Mouse (Mus musculus) testis, postnatal 14 days (tissue): Measurements from ENCODE around the gene Gramd1b.
"Not testable (repeated sequence)": the region's sequence is repeated elsewhere in the genome, so short reads cannot be mapped to it uniquely, and the experiment has no call there.

Experiments
- DNase-seq: peaks from one replicate; pipeline ENCODE4 v3.0.0; 2021; ENCODE audit warnings: low spot score

Gramd1b gene

DNA sequence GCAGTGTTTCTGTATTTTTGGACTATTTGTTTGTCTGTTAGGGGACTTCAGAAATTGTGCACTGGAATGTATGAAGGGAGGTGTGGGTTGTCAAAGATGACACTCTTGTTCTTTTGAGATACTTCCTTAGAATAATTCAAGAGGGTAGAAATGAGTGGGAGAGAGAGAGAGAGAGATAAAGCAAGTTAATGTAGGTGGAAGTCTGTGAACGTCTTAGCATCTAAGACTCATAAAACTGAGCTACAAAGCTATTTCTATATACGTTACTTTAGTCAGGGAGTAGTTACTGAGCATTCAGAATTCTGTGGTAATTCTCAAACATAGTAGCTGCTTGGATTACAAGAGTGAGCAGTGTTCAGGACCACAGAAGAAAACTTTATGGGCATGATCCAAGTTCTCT, 19.2 kb downstream of the Gramd1b start:
- no peak for DNase-seq

DNA sequence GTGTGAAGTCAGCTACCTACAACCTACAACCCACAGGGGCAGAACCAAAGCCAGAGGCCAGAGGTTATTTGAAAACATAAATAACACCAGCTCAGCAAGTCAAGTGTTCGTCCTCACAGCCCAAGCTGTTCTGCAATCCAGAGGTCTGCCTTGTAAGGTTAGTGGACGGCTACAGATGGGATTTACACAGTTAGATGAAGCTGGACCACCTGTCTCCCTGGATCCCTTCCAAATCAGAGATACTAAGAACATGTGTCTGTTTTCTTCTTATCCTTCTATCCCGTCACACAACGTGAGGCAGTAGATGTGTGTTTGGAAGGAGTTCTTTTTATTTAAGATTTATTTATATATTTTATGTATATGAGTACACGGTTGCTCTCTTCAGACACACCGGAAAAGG, 21.7 kb downstream of the Gramd1b start:
- no peak for DNase-seq

DNA sequence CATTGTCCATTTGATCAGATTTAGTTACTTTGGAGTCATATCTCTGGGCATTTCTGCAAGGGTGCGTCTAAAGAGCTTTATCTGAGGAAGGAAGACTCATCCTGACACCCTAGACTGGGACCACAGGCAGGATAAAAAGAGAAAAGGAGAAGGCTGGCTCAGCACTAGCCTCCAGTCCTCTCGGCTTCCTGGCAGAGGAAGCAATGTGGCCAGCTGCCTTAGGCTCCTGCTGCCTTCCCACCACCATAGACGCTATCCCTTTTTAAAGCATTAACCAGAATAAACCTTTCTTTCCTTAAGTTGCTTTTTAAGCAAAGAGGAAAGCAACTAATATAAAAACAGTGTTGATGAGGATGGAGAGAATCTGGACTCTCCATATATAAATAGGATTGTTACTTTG, 24.6 kb downstream of the Gramd1b start:
- no peak for DNase-seq

DNA sequence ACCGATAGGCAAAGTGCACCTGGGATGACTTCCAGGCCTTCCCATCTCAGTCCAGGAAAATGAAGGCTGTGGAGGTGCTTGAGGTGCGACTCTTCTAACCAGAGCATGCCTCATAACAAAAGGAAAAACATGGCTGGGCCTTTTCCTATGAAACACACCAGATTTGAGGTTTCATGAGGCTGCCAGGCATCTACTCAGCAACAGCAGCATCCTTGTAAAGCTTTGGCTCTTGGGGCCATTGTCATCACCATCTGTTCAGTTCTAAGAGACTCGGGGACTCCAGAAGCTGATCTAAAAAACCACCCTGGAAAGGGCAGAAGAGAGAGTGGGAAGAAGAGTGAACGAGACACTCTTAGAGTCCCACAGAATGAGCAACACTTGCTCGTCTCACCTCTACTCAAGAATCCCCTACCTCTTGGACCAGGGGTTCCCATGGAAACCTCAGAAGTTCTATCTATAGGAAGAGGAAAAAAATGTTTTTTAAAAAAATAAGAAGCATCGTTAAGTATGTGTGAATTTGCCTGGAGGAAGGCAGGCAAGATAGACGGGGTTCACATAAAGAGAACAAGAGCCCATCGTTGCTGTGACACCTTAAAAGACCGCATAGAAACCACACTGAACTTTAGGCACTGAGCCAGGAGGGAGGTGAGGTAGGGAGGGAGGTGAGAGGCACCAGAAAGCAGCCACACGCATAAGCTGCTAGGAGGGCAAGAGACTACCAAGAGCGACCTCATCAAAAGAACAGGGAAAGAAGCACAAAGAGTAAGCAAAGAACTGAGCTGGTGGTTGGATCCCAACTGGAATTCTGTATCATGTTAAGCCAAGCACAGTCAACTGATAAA, 25.5 kb downstream of the Gramd1b start:
- DNase-seq, result no peak

DNA sequence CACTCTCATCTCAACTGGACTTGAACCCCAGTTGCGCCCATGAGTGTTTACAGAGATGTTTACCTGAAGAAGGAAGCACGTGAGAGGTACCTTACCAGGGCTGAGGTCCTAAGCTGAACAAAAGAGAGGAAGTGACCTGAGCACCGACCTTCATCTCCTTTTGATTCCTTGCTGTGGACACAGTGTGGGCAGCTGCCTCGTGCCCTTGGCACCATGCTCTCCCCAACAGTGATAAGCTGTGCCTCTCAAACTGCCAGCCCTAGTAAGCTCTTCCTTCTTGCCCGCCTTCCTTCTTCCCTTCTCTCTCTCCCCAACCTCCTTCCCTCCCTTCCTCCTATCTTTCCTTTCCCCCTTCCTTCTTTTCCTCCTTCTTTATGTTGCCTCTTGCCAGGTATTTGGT, 26.3 kb downstream of the Gramd1b start:
- no peak for DNase-seq

DNA sequence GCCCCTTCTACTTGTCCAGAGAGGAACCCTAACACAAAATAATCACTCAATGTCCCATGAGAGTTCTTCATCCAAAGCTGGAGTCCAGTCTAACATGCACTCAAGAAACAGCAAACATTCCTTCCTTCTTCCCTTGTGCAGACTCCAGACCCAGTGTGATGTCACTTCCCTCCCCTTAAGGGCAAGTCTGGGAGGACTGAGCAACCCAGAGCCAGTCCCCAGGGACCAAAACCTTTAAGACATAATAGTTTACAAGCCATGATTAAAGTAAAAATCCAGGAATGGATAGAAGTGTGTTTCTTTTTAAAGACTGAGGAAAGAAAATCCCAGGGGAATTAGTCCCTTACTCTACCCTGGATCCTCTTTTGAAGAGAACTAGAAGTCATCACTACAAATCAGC, 30.5 kb downstream of the Gramd1b start:
- DNase-seq, result no peak

DNA sequence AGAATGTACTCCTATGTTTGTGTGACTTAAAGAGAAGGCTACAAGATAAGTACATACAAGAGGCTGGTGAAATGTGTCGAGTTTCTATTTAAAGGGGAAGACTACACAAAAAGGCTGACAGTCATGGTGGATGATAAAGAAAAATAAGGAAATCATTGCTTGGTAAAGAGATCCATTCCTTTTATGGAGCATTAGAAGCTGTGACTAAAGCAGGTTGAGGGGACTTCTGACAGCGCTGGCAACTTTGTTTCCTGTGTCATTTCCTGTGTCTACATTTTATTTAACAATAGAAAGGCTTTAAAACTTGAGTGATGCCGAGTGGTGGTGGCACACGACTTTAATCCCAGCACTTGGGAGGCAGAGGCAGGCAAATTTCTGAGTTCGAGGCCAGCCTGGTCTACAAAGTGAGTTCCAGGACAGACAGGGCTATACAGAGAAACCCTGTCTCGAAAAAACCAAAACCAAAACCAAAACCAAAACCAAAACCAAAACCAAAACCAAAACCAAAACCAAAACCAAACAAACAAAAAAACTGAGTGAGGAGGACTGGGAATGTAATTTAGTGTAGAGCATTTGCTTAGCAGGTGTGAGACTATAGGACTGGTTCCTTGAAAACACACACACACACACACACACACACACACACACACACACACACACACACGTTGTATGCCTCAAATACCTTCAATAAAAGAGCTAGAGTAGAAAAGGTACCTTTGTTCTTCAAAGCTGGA, 48.7 kb downstream of the Gramd1b start:
- not testable (repeated sequence) for DNase-seq

DNA sequence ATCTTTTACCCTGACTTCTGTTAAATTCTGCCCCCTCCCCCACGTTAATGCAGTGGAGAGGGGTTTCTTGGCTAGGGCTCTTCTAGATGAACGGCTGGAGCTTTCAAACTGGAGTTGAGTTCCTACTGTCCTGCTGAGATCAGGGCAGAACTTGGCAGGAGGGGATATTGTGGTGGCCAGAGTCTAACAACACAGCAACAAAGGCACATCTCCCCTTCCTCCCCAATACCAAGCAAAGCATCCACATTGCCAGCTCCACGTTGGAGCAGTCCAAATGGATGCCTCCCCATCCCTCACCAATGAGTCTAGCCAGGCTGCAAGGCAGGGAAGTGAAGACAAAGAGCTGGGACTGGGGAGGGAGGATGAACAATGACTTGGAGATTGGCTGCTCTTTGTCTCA, 49.9 kb downstream of the Gramd1b start:
- no peak for DNase-seq

DNA sequence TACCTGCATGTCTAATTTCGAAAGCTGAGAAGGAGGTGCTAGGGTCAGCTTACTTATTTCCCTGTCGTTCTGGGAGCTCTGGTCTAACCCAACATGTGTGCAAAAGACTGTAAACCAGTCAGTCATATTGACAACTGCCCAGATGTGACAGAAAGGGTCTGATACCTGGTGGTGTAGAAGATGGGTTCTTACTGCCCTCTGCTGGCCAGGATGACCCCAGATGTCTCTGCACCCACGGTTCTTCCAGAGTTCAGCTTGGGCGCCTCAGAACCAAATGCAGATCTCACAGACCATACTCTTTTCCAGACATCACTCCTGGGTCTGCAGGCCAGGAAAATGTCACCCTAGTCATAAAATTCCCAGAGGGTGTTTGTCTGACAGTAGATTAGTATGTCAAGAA, 51.9 kb downstream of the Gramd1b start:
- DNase-seq, result no peak

DNA sequence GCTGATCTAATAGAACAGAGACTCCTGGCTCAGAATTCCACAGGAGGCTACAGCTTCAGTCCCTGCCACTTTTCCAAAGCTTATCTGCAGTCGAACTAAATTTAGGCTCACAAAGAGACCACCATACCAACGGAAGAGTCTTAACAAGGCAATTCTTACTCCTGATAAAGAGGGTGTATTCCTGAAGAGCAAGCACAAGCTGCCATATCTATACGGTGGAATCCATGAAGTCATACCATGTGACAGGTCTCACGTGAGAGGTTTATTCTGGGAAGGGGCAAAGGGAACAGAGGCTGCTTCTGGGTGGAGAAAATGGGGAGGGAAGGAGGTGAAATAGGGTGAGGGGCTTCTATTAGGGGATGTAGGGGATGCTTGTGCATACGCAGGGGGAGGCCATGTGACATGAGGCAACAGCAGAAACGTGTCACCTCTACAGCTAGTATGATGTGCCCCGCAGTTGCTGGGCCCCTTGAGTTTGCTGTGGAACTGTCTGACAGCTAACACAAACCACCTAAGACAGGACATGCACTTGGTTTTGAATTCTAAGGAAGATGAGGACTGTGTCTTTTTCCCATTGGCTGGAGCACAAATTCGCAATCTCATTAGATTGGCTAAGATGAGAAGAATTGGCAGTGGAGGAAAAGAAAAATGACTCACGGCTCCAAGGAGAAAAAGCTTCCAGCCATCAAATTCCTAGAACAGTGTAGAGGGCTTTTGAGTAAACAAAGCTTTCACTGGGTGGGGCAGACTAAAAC, 52.9 kb downstream of the Gramd1b start:
- no peak for DNase-seq

DNA sequence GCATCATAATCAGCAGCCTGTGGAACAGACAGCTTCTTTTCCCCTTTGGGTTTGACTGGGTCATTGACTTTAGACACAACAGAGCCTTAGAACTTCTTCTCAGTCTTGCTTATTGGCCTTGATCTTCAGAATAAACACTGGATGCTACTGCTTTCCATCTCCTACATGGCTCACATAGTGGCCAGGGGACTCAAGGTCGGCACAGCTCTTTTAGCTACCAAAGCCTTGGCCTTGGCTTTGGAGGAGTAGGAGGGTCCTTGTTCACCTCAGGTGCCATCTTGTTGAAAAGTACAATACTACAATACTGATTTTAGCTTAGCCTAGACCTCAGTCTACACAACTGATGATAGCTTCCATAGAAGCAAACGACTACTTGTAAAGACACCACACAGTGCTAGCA, 53.6 kb downstream of the Gramd1b start:
- no peak for DNase-seq

DNA sequence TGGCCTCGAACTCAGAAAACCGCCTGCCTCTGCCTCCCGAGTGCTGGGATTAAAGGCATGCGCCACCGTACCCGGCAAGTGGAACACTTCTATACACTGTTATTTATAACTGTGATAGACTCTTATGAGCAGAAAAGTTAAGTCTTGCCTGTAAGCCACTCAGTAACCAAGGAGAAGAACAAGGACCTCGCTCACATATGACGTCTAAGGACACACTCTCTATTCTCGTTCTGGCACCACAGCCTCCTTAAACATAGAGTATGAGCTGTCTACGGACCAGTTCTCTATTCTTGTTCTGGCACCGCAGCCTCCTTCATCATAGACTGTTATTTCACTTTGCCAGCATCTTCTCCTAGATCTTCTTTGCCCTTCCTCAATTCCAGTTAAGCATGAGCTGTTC, 55.1 kb downstream of the Gramd1b start:
- DNase-seq, result no peak

DNA sequence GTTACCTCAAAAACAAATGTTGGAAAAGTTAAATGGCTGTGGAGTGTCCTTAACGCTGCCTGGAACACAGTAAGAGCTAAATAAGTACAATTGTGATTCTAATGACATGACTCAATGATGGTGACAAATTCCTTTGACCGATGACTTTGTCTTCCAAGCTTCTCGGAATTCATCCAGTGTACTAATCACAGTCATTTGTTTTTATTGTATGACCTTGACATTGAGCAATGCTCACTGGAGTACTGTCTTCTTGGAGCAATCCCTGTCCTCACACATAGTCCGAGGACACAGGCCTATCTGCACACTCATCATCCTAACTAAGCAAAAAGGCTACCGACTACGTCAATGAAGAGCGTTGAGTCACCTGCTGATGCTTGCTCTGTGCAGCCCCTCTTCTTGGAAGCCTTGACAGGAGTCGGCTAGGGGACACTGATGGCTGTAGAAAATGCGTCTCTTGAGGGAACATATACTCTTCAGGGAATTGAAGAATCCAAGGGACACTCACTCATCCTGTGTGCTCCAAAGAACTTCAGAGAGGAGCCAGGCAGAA, 58.1 kb downstream of the Gramd1b start:
- DNase-seq, result no peak

DNA sequence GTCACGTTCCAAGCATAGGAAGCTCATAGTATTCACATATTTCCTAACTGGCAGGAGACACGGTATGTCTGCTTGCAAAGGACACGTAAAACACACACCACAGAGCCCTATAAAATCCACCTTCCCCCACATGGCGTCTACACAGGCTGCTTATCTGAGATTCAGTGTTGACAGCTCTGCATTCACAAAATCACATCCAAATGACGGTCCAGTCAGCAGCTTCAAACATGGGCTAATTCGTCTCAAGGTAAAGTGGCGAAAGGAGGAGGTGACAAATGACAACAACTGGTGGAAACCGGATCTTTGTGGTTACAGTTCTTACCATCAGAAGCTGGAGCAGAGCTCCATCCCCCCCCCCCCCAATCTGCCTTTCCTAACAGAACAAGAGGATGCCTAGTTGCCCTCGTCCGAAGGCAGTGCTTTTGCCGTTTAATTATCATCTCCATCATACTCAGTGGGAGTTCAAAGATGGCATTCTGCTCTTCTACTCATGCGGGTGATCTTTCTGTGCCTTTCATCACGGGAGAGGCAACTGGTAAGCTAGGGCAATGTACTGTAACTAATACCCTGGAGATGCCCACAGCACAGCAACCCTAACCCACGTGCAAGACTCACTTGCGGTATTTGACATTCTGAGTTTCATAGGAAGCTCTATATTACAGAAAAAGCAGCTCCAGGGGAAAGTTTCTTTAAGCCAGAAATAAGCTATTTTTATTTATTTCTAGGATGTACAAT, 61.6 kb downstream of the Gramd1b start:
- DNase-seq, result no peak

DNA sequence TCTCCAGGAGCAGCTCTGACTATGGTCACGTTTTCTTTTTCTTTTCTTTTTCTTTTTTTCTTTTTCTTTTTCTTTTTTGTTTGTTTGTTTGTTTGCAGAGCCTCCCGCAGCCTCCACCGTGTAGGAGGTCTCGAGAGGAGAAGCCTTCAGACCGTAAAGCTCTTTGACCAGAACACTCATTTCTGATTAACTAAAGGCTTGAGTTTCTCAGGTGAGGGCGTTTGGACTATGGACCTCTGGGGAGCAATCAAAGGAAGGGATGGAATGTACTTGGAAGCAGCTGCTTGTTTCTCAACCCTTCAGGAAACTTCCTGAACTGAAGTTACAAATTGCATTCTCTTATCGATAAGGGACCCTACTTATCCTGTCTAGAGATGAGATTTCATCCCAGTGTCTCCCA, 64.4 kb downstream of the Gramd1b start:
- no peak for DNase-seq

DNA sequence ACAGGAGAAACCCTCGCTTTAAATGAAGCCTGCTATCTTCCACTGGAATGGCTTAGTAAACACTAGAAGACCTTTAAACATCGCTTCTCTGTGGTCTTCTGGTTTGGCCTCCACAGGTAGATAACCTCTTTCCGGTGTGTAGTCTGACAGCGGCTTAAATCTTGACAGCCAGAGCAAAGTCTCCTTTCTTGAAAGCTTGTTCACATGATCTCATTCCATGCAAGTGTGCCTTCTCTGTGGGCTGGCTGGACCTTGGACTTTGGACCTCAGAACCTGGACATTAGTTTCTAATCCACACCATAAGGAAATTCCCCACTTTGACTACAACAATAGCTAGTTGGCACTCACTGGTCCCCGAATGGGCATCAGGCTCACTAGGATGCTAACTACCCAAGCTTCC, 65.6 kb downstream of the Gramd1b start:
- no peak for DNase-seq

DNA sequence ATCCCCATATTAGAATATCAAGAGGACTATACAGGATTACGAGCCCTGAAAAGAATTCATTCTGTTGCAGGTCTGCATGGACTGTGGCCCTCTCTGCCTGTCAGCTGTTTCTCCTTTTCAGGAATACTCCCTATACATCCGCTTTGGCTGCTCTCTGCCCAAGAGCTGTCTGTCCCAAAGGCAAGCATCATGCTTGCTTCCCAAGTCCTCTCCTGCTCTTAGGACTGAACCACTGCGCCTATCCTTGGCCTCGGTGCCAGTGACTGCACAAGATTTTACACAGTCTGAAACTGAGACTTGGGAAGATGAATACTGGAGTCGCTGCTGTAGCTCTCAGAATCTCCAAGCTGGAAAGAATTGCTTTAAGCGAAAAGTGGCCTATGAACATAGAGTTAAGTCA, 68.8 kb downstream of the Gramd1b start:
- DNase-seq, result no peak

DNA sequence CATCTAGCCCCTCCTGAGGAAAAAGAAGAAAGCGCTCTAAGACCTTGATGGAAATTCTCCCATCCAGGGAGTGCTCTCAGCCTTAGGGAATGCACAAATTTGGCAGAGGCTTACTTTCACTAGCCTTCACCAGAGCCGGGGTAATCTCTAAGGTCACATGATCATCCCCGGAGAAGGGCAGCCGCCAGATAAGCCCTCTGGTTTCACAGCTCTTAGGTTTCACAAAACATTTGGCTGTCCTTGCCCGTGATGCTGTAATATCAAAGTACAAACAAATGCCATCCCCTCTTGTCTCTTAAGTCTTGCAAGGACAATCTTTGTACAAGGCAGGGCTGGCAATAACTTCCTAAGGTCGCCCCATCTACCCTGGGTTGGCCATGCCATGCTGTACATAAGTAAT, 70.4 kb downstream of the Gramd1b start:
- DNase-seq, result peak; percentile 42

DNA sequence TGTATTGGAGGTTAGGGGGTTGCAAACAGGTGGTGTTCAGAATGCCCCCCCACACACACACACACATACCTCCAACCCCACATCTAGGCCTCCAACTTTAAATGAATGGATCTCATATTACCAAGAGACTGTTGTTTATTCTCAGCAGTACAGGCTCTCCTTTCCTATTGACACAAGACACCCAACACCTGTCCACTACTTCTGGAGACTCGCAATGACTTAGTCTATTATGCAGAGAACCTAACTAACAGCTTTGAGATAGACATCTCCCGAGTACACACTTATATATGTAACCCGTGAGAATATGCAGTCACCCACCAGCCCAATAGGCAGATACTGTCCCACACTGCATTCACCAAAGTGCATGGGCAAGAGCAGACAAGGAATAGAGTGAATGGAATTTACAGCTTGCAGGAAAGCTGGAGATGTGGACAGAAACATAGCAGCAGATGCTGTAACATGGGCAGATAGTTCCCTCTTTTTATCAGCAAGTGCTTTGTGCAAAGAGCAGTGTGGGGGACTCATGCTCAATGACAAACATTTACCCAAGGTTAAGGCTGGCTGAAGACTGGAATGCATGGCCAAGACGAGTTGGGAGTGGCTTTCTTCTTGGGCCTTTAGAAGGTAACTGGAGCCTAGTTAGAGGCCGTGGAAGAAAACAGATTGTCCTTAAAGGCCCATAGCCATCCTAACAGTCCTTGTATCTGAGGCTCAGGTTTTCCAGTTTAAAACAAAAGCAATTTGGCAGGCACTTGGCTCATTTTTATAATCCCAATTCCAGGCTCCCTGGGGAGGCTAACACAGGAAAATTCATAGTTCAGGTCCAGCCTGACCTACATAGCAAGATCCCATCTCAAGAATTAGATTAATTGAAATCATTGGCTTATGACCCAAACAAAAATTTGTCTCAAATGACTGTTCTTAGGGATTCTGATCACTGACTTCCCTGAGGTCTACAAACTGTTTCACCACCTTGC, 71.6 kb downstream of the Gramd1b start:
- DNase-seq, result peak; percentile 27

DNA sequence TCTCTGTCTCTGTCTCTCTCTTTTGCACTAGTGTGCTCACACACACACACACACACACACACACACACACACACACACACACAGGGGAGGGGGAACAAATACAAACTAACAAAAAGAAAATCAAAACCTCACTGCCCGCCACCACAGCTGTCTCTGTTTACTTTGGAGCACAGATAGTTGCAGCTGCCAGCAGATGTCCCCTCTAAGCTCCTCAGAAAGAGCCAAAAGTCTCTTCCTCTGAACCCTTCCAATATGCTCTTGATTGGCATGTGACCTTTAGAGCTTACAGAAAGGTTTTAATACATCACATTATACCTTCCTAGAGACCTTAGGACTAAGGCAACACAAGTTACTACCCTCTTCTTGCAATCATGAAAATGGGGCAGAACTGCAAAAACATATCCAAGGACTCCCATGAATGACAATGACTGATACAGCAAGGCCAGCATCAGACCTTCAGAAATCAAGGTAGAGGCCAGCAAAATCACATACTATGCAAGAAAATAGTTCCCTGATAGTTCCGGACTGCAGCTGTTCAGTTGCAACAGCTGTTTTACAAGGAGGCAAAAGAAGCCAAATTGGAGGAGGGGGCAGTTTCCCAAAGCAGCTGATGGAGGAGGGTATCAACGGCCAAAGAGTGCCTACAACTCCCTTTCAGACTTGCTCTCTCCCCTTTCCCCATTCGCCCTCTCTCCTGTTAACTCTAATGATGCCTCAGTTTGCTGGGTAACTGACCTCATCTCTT, 72.5 kb downstream of the Gramd1b start:
- no peak for DNase-seq
